22 mouse cellular contexts compared by ENCODE assay signal in the genomic region with DNA sequence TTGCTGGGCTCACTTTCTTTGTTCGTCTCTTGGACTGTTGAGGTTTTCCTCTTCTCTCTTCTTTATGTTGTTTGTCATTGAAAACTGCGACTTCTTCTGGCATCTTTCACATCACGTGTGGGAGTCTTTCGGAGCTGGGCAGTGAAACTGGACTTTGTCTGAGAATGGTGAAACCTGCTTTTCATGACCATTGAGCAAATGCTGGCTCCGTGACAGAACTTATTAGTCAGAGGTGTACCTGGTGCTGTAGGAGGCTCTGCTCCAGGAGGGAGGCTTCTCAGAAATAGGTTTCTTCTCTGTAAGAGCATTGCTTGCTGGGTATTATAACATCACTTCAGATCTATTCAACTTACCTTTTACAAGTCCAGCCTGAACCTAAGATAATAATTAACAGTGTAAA.
DNase-seq lines count a peak whose midpoint lies in the region; ATAC-seq and TF ChIP-seq lines count a peak whose summit lies in the region.
"Had no signal": no experiment of that assay in that cellular context is flagged by ENCODE, and none has a peak within 500 bp of the region (broad histone marks: within the 10 kb centered on the region; RNA-seq: fewer than 3 reads in every experiment).

No protein-coding gene starts in this region.

- no peak for ATAC-seq in kidney, embryonic 16.5 days (ENCODE audit: low FRiP score, low TSS enrichment)
- no peak; the same call in 1 of the 2 replicates for ATAC-seq in liver, postnatal 0 days
- no peak for ATAC-seq in liver, embryonic 12.5 days
- ATAC-seq: CD4-positive, CD25-positive, alpha-beta regulatory T cell, adult 4 months; forebrain, postnatal 0 days had no signal

- no peaks in the 10 kb centered on the region for H3K27me3 ChIP-seq in kidney, embryonic 16.5 days (ENCODE audit: insufficient read depth, low read length)
- no peaks in the 10 kb centered on the region for H3K27me3 ChIP-seq in liver, postnatal 0 days (ENCODE audit: insufficient read depth, low read length)
- H3K27me3 ChIP-seq in liver, embryonic 12.5 days (replicated peaks), result no peaks in the 10 kb centered on the region
- H3K27me3 ChIP-seq: embryonic facial prominence, embryonic 12.5 days; forebrain, embryonic 12.5 days; hindbrain, embryonic 12.5 days had no signal

- TF ChIP-seq EP300 in liver, postnatal 0 days (IDR thresholded peaks at IDR 0.05; ENCODE audit: low read depth), result no peak

- H3K4me3 ChIP-seq in kidney, embryonic 16.5 days (ENCODE audit: low read length), result no peak overlapping the region
- H3K4me3 ChIP-seq in liver, postnatal 0 days (ENCODE audit: low read depth, low read length), result no peak overlapping the region
- no peak overlapping the region for H3K4me3 ChIP-seq in liver, embryonic 12.5 days
- H3K4me3 ChIP-seq: embryonic facial prominence, embryonic 12.5 days; forebrain, embryonic 12.5 days; heart, embryonic 10.5 days; hindbrain, embryonic 12.5 days had no signal

- H3K27ac ChIP-seq in kidney, embryonic 16.5 days (ENCODE audit: low read length), result no peak overlapping the region
- H3K27ac ChIP-seq in liver, postnatal 0 days (ENCODE audit: low read depth), result no peak overlapping the region
- H3K27ac ChIP-seq in liver, embryonic 12.5 days, result no peak overlapping the region
- H3K27ac ChIP-seq: embryonic facial prominence, embryonic 12.5 days; forebrain, embryonic 12.5 days; heart, embryonic 10.5 days; hindbrain, embryonic 12.5 days had no signal

- H3K4me1 ChIP-seq in kidney, embryonic 16.5 days (ENCODE audit: insufficient read depth, low read length), result no peaks in the 10 kb centered on the region
- H3K4me1 ChIP-seq in liver, postnatal 0 days (ENCODE audit: insufficient read depth), result no peaks in the 10 kb centered on the region
- no peaks in the 10 kb centered on the region for H3K4me1 ChIP-seq in liver, embryonic 12.5 days
- H3K4me1 ChIP-seq: embryonic facial prominence, embryonic 12.5 days; forebrain, embryonic 12.5 days; heart, embryonic 10.5 days; hindbrain, embryonic 12.5 days had no signal

- H3K9ac ChIP-seq in kidney, embryonic 16.5 days (replicated peaks; ENCODE audit: low read length), result no peak overlapping the region
- no peak overlapping the region for H3K9ac ChIP-seq in liver, postnatal 0 days (replicated peaks)
- no peak overlapping the region for H3K9ac ChIP-seq in liver, embryonic 12.5 days
- H3K9ac ChIP-seq: embryonic facial prominence, embryonic 12.5 days; forebrain, embryonic 12.5 days; forebrain, postnatal 0 days; hindbrain, embryonic 12.5 days had no signal

- no peaks in the 10 kb centered on the region for H3K36me3 ChIP-seq in kidney, embryonic 16.5 days (ENCODE audit: insufficient read depth, low read length)
- H3K36me3 ChIP-seq in liver, postnatal 0 days (replicated peaks; ENCODE audit: insufficient read depth, low read length), result no peaks in the 10 kb centered on the region
- H3K36me3 ChIP-seq in liver, embryonic 12.5 days, result no peaks in the 10 kb centered on the region
- H3K36me3 ChIP-seq: embryonic facial prominence, embryonic 12.5 days; forebrain, embryonic 12.5 days; G1E; heart, embryonic 10.5 days; hindbrain, embryonic 12.5 days had no signal

- WGBS in kidney, embryonic 16.5 days, result 80% methylated on average over 5 of the region's 5 CpGs
- WGBS in liver, postnatal 0 days (ENCODE audit: insufficient replicate concordance), result 62% methylated on average over 5 of the region's 5 CpGs
- WGBS in liver, embryonic 12.5 days (ENCODE audit: insufficient replicate concordance), result 75% methylated on average over 5 of the region's 5 CpGs
- WGBS in large intestine, adult 2 months, result 40% methylated on average over 5 of the region's 5 CpGs

- H3K4me2 ChIP-seq in kidney, embryonic 16.5 days (replicated peaks; ENCODE audit: low read depth, low read length), result no peak overlapping the region
- no peak overlapping the region for H3K4me2 ChIP-seq in liver, postnatal 0 days (ENCODE audit: low read depth, low read length)
- H3K4me2 ChIP-seq in liver, embryonic 12.5 days, result no peak overlapping the region
- H3K4me2 ChIP-seq: embryonic facial prominence, embryonic 12.5 days; forebrain, embryonic 12.5 days; hindbrain, embryonic 12.5 days had no signal

- TF ChIP-seq CTCF in liver, postnatal 0 days (IDR thresholded peaks at IDR 0.05; ENCODE audit: low read depth), result no peak

- DNase-seq in heart, adult 11 months, result peak; percentile 70
- DNase-seq in heart, adult 18-20 months, result no peak
- peak; percentile 23 for DNase-seq in kidney, postnatal 14 days
- DNase-seq in liver, postnatal 0 days, result peak; percentile 29
- DNase-seq in large intestine, adult 2 months (ENCODE audit: low read depth, low spot score), result peak; percentile 11
- DNase-seq in adrenal gland, adult 18-20 months (ENCODE audit: low spot score in 2 of 2), result no peak
- DNase-seq: adrenal gland, postnatal 10 days; B cell, adult 2 months; cerebellum, adult 11 months; cerebellum, adult 8-10 months; cerebellum, postnatal 25 days; forebrain, postnatal 0 days; gastrocnemius, postnatal 14 days; heart, postnatal 10 days had no signal

- H3K9me3 ChIP-seq in kidney, embryonic 16.5 days (ENCODE audit: low read length), result no peaks in the 10 kb centered on the region
- no peaks in the 10 kb centered on the region for H3K9me3 ChIP-seq in liver, postnatal 0 days (ENCODE audit: low read length)
- no peaks in the 10 kb centered on the region for H3K9me3 ChIP-seq in liver, embryonic 12.5 days (replicated peaks)
- H3K9me3 ChIP-seq: embryonic facial prominence, embryonic 12.5 days; forebrain, embryonic 12.5 days; G1E; heart, embryonic 10.5 days; hindbrain, embryonic 12.5 days had no signal

Comparison
In these comparisons a context has a peak if more than half of its experiments do, and no peak if none do; other contexts are left out.
1. DNase-seq: peak in heart, adult 11 months (single experiment), kidney, postnatal 14 days (single experiment), liver, postnatal 0 days (single experiment) and large intestine, adult 2 months (single experiment); none in heart, adult 18-20 months (0 of 2) and adrenal gland, adult 18-20 months (0 of 2).